Mouse (Mus musculus): ENCODE measurements around the gene Ficd.

- TF ChIP-seq CTCF (IDR thresholded peaks at IDR 0.05; ENCODE audit: extremely low read depth, insufficient read depth, low read length) (no peak), POLR2A (IDR thresholded peaks at IDR 0.05; ENCODE audit: extremely low read depth, insufficient read depth, low read length) (0 out of 2 replicates have a peak, but pooled peaks have one; percentile 20)
These were observed 4.9 kb upstream of the Ficd start for GRCm38 (mm10) chr5:113730641-113731121.
